Mouse (Mus musculus) olfactory bulb, adult 2 months (tissue): ENCODE data around the gene Map4k3.

Experiments used
- CTCF ChIP-seq: fragments of 200-500 bp; IDR thresholded peaks from 2 replicates; pipeline ENCODE4 v1.5.1; 2012; ENCODE audit warnings: low read depth, mild to moderate bottlenecking, low read length, moderate library complexity; ENCODE audit not compliant: insufficient read depth
- POLR2A ChIP-seq: fragments of 200-500 bp; IDR thresholded peaks from 2 replicates; pipeline ENCODE4 v1.6.1; 2012; ENCODE audit warnings: mild to moderate bottlenecking, low read depth, low read length, moderate library complexity; ENCODE audit not compliant: insufficient read depth

DNA sequence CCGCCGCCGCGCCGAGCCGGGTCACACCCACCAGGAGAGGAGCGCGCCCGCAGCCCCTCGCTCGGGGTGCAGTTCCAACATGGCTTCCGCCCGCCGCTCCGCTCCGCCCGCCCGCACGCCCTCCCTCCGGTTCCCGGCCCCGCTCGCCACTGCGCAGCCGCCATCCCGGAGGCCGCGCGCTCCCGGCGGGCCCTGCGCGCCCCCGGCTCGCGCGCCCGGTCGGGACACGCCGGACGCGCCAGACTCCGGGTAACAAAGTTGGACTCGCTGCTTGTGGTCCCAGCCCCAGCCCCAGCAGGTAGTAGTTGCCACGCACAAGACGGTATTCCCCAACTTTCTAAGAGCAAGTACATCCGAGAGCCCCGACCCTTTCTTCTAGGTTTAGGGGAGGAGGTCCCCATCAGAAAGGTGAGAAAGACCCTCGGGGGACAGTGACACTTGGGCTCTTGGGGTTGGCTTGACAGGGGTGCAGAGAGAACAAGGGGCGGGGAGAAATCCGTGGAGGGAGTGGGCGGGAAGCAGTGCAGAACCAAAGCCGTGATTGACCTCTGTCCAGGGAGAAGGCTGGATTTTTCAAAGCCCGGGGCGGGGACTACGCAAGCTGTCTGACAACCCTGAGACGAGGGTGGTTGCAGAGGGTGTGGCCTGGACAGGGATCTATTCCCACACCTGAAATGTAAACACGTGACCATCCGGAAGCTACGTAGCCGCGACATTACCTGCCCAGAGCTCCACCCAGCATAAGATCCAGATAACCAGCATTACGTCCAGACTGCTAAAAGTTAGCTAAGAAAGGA is at the start of gene Map4k3:
- TF ChIP-seq CTCF (no peak), POLR2A (peak; percentile 53; the same call in 1 of the 2 replicates)
